Comparison of ENCODE assay signal across 23 mouse cellular contexts in genomic region chr1:92424714-92425113, GRCm38 (mm10). TPM values are rescaled to one million over a fixed set of nuclear protein-coding genes. Genes with fewer than 3 reads are reported as not detected.
A peak's percentile ranks its signal among the peaks of the same experiment; 100 is the strongest.
DNase-seq lines count a peak whose midpoint lies in the region; ATAC-seq and TF ChIP-seq lines count a peak whose summit lies in the region.
"Had no signal": no experiment of that assay in that cellular context is flagged by ENCODE, and none has a peak within 500 bp of the region (broad histone marks: within the 10 kb centered on the region; RNA-seq: fewer than 3 reads in every experiment).

No protein-coding gene starts in this region.

- TF ChIP-seq POLR2A in brain, embryonic 14.5 days (IDR thresholded peaks at IDR 0.05; ENCODE audit: borderline replicate concordance, extremely low read depth, insufficient read depth, insufficient read length, poor library complexity, severe bottlenecking), result no peak

- H3K4me1 ChIP-seq in midbrain, embryonic 13.5 days (replicated peaks), result no peaks in the 10 kb centered on the region
- H3K4me1 ChIP-seq in midbrain, embryonic 14.5 days (ENCODE audit: control insufficient read depth, insufficient read depth, low read length), result no peaks in the 10 kb centered on the region
- H3K4me1 ChIP-seq in embryonic facial prominence, embryonic 14.5 days (ENCODE audit: control insufficient read depth, insufficient read depth, low read length), result no peaks in the 10 kb centered on the region
- H3K4me1 ChIP-seq: heart, embryonic 15.5 days; intestine, embryonic 15.5 days had no signal

- no peak overlapping the region for H3K27ac ChIP-seq in gastrocnemius, adult 2 months
- no peak overlapping the region for H3K27ac ChIP-seq in midbrain, embryonic 13.5 days
- H3K27ac ChIP-seq in midbrain, embryonic 14.5 days (replicated peaks; ENCODE audit: low read depth, low read length), result no peak overlapping the region
- no peak overlapping the region for H3K27ac ChIP-seq in embryonic facial prominence, embryonic 14.5 days (replicated peaks; ENCODE audit: low read depth, low read length)
- H3K27ac ChIP-seq: forebrain, embryonic 12.5 days; heart, adult 2 months; heart, embryonic 15.5 days; intestine, embryonic 15.5 days had no signal

- ATAC-seq in midbrain, embryonic 13.5 days, result no peak
- no peak for ATAC-seq in midbrain, embryonic 14.5 days (ENCODE audit: low FRiP score, low TSS enrichment)
- ATAC-seq in embryonic facial prominence, embryonic 14.5 days (ENCODE audit: low read depth), result peak; percentile 74
- no peak for ATAC-seq in megakaryocyte, adult 5-6 weeks (ENCODE audit: poor library complexity, severe bottlenecking)
- ATAC-seq: activated CD4-positive, CD25-positive, alpha-beta regulatory T cell, adult 4 months; forebrain, embryonic 16.5 days; intestine, embryonic 15.5 days; Patski had no signal

- no peaks in the 10 kb centered on the region for H3K9me3 ChIP-seq in midbrain, embryonic 13.5 days
- H3K9me3 ChIP-seq in midbrain, embryonic 14.5 days (ENCODE audit: control insufficient read depth, low read length), result no peaks in the 10 kb centered on the region
- no peaks in the 10 kb centered on the region for H3K9me3 ChIP-seq in embryonic facial prominence, embryonic 14.5 days (ENCODE audit: control insufficient read depth, low read length)
- H3K9me3 ChIP-seq: forebrain, embryonic 12.5 days; heart, embryonic 15.5 days; intestine, embryonic 15.5 days had no signal

- DNase-seq in gastrocnemius, adult 2 months, result peak; percentile 6
- no peak for DNase-seq in gastrocnemius, postnatal 4 days (ENCODE audit: low spot score in 2 of 2)
- DNase-seq in midbrain, embryonic 14.5 days, result no peak
- DNase-seq in brain, embryonic 14.5 days (ENCODE audit: low read depth), result peak; percentile 29
- peak; percentile 14 for DNase-seq in embryonic facial prominence, embryonic 14.5 days (ENCODE audit: low spot score)
- DNase-seq: adrenal gland, adult 2 months; adrenal gland, postnatal 36 days; cerebellum, adult 11-12 months; cerebellum, adult 9-10 months; cerebellum, postnatal 25 days; gastrocnemius, postnatal 36 days; heart, adult 2 months; heart, postnatal 14 days; kidney, adult 18-20 months had no signal

- H3K36me3 ChIP-seq in midbrain, embryonic 13.5 days, result no peaks in the 10 kb centered on the region
- no peaks in the 10 kb centered on the region for H3K36me3 ChIP-seq in midbrain, embryonic 14.5 days (ENCODE audit: control insufficient read depth, insufficient read depth, low read length)
- no peaks in the 10 kb centered on the region for H3K36me3 ChIP-seq in embryonic facial prominence, embryonic 14.5 days (ENCODE audit: control insufficient read depth, insufficient read depth, low read length)
- H3K36me3 ChIP-seq: forebrain, embryonic 12.5 days; heart, embryonic 15.5 days; intestine, embryonic 15.5 days had no signal

- H3K4me3 ChIP-seq in gastrocnemius, adult 2 months, result no peak overlapping the region
- H3K4me3 ChIP-seq in midbrain, embryonic 13.5 days (replicated peaks), result no peak overlapping the region
- no peak overlapping the region for H3K4me3 ChIP-seq in midbrain, embryonic 14.5 days (replicated peaks; ENCODE audit: low read depth, low read length)
- no peak overlapping the region for H3K4me3 ChIP-seq in embryonic facial prominence, embryonic 14.5 days (ENCODE audit: low read depth, low read length)
- H3K4me3 ChIP-seq: forebrain, embryonic 12.5 days; heart, adult 2 months; heart, embryonic 15.5 days; intestine, embryonic 15.5 days had no signal

- H3K27me3 ChIP-seq in midbrain, embryonic 13.5 days, result no peaks in the 10 kb centered on the region
- H3K27me3 ChIP-seq in midbrain, embryonic 14.5 days (ENCODE audit: control insufficient read depth, insufficient read depth, low read length), result no peaks in the 10 kb centered on the region
- no peaks in the 10 kb centered on the region for H3K27me3 ChIP-seq in embryonic facial prominence, embryonic 14.5 days (replicated peaks; ENCODE audit: control insufficient read depth, insufficient read depth, low read length)
- H3K27me3 ChIP-seq: forebrain, embryonic 12.5 days; heart, embryonic 15.5 days; intestine, embryonic 15.5 days had no signal

- peak overlapping the region; percentile 14; the same call in 1 of the 2 replicates for H3K9ac ChIP-seq in midbrain, embryonic 13.5 days (replicated peaks)
- no peak overlapping the region for H3K9ac ChIP-seq in midbrain, embryonic 14.5 days (replicated peaks; ENCODE audit: low read length)
- 0 out of 2 replicates have a peak overlapping the region, but pooled peaks have one; percentile 6 for H3K9ac ChIP-seq in embryonic facial prominence, embryonic 14.5 days (ENCODE audit: low read depth, low read length)
- H3K9ac ChIP-seq: forebrain, embryonic 12.5 days; heart, embryonic 15.5 days; intestine, embryonic 15.5 days had no signal

- 72% methylated on average over 7 of the region's 7 CpGs for WGBS in midbrain, embryonic 13.5 days
- WGBS in midbrain, embryonic 14.5 days, result 52% methylated on average over 7 of the region's 7 CpGs
- WGBS in embryonic facial prominence, embryonic 14.5 days, result 46% methylated on average over 7 of the region's 7 CpGs

- no peak for TF ChIP-seq CTCF in gastrocnemius, adult 2 months (IDR thresholded peaks at IDR 0.05)
- no peak for TF ChIP-seq CTCF in brain, embryonic 14.5 days (IDR thresholded peaks at IDR 0.05; ENCODE audit: borderline replicate concordance, extremely low read depth, insufficient read depth, insufficient read length)

- intact Hi-C loops in gastrocnemius, adult 2 months (cut with DNase I), result no loop called here

- H3K4me2 ChIP-seq in midbrain, embryonic 13.5 days (replicated peaks), result no peak overlapping the region
- no peak overlapping the region for H3K4me2 ChIP-seq in midbrain, embryonic 14.5 days (ENCODE audit: low read length)
- H3K4me2 ChIP-seq in embryonic facial prominence, embryonic 14.5 days (ENCODE audit: low read depth, low read length), result no peak overlapping the region
- H3K4me2 ChIP-seq: forebrain, embryonic 12.5 days; heart, embryonic 11.5 days; heart, embryonic 15.5 days; intestine, embryonic 15.5 days had no signal

RNA-seq across cellular contexts. Expression of gene Ndufa10, which starts 48.9 kb away (rescaled TPM):
- 100 to 1,000 TPM; 416 to 545 TPM for total RNA-seq in gastrocnemius, adult 2 months (2021)
- 100 to 1,000 TPM; 338 to 372 TPM for total RNA-seq in gastrocnemius, postnatal 4 days (2021)
- polyA plus RNA-seq in midbrain, embryonic 13.5 days (2015; fragmentation: Nextera tagmentation; extraction: Ambion mirVana), result 271 and 284 TPM in 2 replicates
- polyA plus RNA-seq in midbrain, embryonic 14.5 days (2014; fragmentation: Nextera tagmentation; extraction: Ambion mirVana), result 286 and 304 TPM in 2 replicates
- 116 and 117 TPM in 2 replicates for polyA plus RNA-seq in brain, embryonic 14.5 days (2012; rRNA removed)
- polyA plus RNA-seq in embryonic facial prominence, embryonic 14.5 days (2014; fragmentation: Nextera tagmentation; extraction: Ambion mirVana), result 256 and 284 TPM in 2 replicates
- total RNA-seq in megakaryocyte, adult 5-6 weeks (2015), result 112 TPM in 2 replicates
- total RNA-seq in megakaryocyte, adult 5-6 weeks (2017), result 72.1 and 76.6 TPM in 2 replicates

Comparison
In these comparisons a context has a peak if more than half of its experiments do, and no peak if none do; other contexts are left out.
1. DNase-seq: peak in gastrocnemius, adult 2 months (single experiment), brain, embryonic 14.5 days (single experiment) and embryonic facial prominence, embryonic 14.5 days (single experiment); none in gastrocnemius, postnatal 4 days (0 of 2) and midbrain, embryonic 14.5 days (single experiment).